Mouse (Mus musculus) yolk sac, embryonic 10.5 days (tissue): ENCODE data around the gene Wnt9a.
A peak's percentile ranks its signal among the peaks of the same experiment; 100 is the strongest.
"Not testable (repeated sequence)": the region's sequence is repeated elsewhere in the genome, so short reads cannot be mapped to it uniquely, and the experiment has no call there.

Source experiments
- DNase-seq: peaks from one replicate; pipeline ENCODE4 v3.0.0-alpha.2; 2017; ENCODE audit warnings: low spot score

The Wnt9a gene

DNA sequence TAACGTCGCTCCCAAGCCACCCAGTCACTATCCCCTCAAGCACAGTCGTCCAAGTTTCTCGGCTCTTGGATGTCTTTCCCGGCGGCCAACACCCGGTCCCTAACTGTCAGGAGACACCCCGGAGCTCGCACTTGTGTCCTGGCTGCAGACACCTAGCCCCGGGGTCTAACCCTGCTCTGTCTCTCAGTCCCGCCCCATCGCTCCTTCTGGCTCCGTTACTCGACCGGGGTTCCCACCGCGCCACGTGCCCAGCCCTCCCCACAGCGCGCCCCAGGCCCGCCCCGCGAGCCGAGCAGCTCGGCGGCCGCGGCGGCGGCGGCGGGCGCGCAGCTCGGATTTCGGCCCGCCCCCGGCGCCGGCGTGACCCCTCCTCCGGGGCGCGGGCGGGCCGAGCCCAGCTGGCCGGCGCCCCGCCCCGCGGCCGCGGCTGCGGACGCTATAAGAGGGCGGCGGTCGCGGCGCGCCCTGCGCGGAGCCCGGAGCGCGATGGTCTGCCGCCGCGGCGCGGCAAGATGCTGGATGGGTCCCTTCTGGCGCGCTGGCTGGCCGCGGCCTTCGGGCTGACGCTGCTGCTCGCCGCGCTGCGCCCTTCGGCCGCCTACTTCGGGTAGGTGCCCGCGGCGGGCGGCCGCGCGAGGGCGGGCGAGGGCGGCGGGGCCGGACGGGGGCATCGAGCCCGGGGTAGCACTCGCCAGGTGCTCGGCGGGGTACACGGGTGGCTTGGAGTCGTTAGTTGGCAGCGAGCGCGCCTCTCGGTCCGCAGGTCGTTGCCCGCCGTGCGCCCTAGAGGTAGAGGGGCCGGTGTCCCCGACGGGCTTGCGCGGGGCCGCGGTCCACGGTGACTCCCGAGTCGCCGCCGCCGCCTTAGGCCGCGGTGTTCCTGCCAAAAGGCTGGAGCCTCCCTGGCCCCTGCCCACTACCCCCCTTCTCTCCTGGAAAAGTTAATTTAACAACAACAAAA lies at the start of gene Wnt9a:
Gene Wnt9a, plus strand, starts transcription at position 468 of the 961 bp plus-strand sequence.
- peak; percentile 50 for DNase-seq

GRCm38 (mm10) chr11:59259647-59260046 lies 47.1 kb upstream of the Wnt9a start:
- no peak for DNase-seq

GRCm38 (mm10) chr11:59260706-59261493 lies 45.8 kb upstream of the Wnt9a start:
- DNase-seq = peak; percentile 18

DNA sequence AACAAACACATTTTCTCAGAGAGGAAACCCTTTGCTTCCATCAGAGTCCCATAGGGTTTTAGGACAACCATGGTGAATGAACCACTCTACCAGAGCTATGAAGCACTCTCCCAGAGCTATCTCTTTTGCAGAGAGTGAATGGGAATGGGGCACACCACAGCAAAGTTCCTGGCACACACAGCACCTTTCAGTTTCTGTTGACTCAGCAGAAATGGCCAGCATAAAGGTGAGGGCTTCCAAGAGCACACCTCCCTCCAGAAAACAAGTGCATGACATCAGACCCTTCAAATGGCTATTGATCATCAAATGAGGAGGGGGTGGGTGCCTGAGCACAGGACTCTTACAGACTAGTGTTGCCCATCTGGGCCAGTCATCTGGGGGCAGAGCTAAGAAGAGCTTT lies 44.4 kb upstream of the Wnt9a start:
- DNase-seq = no peak

GRCm38 (mm10) chr11:59263870-59264563 lies 42.7 kb upstream of the Wnt9a start:
- peak; percentile 21 for DNase-seq

DNA sequence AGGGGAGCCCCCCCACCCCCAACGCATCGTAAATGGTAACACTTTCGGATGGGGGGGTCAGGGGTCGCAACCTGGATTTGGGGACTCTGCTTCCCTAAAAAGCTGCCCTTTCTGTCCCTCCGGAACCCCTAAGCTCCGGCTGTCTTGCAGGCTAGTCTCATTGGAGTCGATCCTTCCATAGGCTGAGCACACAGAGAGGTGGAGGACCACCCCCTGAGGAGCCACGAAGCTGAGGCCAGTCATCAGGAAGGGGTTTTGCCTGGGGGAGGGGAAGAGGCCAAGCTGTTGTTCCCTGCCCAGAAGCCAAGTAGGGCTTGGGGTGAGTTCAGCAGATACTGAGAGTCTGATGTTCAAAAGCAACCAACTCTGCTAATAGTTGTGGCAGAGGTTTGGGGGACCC lies 42.1 kb upstream of the Wnt9a start:
- no peak for DNase-seq

- DNase-seq = no peak
Observed at GRCm38 (mm10) chr11:59265154-59265813, 41.4 kb upstream of the Wnt9a start.

DNA sequence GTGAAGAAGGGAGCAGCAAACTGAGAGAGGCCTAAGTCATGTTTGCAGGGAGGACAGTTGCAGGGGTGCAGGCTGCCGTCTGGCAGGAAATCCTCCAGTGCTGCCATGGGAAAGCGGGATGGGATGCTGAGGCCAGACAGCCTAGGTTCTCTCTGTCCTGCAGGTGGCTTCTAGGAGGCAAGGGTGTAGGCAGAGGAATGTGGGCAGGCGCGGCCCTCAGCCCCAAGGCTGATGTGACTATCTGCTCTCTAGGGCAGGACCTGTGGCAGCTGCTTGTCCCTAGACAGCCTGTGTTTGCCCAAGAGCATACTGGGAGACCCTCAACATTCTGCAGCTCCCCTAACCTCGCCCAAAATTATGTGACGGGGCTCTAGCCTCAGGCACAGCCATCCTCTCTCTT lies 40.0 kb upstream of the Wnt9a start:
- no peak for DNase-seq

GRCm38 (mm10) chr11:59274184-59274583 lies 32.5 kb upstream of the Wnt9a start:
- no peak for DNase-seq

GRCm38 (mm10) chr11:59276877-59277276 lies 29.9 kb upstream of the Wnt9a start:
- DNase-seq = peak; percentile 56

DNA sequence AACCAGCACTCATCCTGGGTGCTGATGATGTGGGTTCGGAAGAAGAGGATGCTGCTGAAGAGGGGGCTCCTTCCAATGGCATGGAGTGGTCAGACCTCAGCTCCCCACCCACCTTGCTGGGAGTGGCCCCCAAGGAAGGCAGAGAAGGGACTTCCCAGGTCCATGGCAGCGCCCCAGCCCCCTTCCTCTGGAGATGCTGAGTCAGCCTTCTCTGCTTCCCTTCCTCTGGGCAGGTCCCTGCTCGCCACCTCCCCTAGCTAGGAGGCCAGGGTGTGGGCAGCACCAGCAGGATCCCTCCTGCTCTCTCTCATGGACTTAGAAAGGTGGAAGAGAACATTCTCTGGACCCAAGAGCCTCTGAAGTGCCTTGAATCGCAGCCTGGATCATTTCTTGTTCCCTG lies 28.7 kb upstream of the Wnt9a start:
- no peak for DNase-seq

DNA sequence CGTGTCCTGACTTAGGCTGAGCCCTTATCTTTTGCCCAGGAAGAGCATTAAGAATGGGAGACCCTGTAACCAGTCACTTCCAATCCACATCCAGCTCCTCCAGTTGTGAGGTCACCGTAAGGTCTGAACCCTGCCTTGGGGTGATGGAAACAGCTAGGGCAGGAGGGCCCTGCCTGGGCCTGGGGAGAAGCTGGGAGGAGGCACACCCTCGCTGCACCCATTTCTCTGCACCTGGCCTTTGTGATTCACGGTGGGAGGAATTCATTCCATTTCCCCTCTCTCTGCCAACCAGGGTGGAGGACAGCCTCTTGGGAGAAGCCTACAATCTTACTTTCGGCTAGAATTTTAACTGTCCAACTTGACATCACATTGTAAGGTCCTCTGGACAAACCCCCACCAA lies 24.6 kb upstream of the Wnt9a start:
- DNase-seq = no peak

DNA sequence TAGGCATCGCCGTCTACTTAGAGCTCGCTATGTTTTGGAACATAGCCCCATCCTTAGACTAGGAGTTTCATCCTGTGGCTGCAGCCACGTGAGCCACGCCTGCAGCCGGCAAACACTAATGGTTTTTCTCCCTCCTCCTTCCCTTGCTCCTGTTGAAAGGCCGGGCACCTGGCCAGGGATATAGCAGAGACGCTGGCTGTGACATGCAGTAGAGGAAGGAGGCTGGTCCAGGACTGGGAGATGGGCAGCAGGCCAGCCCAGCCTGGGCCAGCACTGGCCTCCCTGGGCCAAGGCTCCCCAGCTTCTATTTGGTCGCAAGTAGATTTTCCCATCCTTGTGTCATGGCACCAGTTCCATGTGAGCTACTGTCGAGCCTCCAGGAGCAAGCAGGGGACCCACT lies 23.8 kb upstream of the Wnt9a start:
- no peak for DNase-seq

DNA sequence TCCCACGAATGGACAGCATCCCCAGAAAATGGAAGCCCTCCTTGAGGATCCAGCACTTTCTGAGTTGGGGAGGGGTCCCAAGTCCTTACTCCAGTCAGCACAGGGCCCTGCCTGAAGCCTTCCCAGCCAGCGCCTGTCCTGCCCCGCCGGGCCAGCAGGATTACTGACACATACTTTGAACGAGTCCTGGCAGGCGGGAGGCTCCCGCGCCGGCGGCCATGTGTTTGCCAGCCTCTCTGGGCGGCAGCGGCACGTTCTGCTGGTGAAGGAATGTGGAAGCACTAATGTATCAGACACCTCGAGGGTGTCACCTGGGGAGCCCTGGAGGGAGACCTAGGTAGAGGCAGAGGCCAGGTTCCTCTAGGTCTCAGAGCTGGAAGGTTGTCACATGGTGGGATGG lies 22.6 kb upstream of the Wnt9a start:
- DNase-seq = no peak

DNA sequence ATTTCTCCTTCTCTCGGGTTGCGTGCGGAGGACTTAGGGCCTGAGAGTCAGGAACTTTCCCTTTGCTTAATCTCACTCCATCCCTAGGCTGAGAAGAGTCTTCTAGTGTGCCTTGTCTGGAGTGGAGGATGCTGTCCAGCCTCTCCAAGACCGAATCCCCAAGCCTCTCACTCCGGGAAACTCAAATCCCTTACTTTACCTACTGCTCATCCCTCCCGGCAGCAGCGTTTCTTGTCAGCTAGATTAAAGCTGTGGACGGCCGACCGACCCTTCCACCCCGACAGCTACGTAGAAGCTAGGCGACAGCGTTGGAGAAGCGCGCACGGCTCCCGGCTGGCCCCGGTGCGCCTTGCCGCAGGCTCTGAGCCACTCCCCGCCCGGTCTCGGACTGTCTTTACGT lies 17.0 kb upstream of the Wnt9a start:
- DNase-seq = no peak

DNA sequence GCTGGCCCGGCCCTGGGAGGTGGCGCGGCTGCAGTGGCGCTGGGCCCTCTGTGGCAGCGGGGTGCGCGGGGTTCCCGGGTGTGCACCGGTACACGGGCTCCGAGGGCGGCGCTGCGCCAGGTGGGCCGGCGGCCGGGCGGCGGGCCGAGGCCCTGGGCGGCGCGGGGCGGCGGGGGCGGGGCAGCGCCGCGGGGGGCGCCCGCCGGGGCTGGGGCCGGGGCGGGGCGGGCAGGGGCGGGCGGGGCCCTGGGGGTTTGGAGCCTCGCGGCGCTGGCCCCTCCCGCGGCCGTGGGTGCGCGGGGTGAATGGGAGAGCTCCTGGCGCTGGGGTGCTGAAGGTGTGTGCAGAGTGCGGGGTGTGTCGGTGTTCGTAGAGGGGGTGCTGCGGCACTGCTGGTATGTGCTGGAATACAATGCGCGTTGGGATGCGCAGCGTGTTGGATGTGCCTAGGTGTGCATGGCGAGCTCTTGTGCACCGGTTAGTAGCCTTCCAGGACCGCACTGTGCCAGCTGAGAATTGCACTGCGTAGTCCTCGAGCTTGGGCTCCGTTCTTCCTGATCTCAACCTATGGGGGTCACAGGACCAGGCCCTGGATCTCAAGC lies 15.9 kb upstream of the Wnt9a start, which contains the start of gene Wnt3a:
Gene Wnt3a, minus strand, starts transcription at position 51 of the 602 bp plus-strand sequence.
- DNase-seq = no peak

DNA sequence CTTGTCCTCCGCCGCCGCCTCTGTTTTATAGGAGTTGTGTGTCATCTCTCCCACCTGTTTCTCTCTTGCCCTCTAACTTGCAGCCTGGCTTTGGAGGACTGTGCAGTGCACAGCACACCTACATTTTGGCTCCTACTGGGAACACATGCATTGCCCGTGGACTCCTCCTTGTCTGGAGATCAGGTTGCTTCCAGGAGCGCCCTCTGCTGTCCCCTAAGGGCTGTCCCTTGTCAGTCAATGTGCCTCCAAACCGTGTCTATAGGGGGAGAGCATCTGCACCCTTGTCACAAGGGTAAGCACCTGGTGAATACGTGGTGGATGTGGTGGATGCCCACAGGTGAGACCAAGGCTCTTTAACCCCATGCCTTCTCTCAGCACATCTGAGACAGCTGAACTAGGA lies 13.1 kb upstream of the Wnt9a start:
- DNase-seq = no peak

DNA sequence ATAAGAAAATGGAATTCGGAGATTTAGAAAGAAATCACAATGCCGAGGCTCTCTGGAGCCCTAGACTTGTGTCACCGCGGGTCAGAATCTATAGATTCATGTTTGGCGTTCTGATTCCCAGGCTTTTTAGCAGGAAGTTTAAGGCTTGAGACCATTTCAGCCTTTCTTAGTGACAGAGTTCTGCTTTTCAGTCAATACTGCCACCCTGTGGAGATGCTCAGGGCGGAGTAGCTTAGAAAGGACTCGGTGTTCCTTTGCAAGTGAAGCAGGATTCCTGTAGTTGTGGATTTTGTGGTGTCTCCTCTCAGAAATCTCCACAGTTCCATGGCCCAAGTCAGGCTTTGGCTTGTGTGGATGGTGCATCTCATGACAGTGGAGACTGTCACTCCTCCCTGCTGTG lies 8.8 kb upstream of the Wnt9a start:
- DNase-seq = no peak

DNA sequence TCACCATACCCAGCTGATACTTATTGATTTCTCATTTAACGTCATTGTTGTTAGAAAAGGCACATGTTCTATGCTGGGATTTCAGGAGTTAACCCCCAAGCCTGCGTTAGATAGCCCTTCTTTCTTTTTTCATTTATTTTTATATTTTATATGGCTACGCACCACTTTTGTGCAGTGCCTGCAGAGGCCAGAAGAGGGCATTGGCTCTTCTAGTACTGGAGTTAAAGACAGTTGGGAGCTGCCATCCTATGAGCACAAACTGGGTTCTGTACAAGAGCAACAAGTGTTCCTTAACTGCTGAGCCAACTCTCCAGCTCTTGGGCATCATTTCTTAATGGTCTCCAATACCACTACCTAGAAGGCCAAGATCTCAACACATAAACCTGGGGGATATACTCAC lies 6.5 kb upstream of the Wnt9a start:
- no peak for DNase-seq

DNA sequence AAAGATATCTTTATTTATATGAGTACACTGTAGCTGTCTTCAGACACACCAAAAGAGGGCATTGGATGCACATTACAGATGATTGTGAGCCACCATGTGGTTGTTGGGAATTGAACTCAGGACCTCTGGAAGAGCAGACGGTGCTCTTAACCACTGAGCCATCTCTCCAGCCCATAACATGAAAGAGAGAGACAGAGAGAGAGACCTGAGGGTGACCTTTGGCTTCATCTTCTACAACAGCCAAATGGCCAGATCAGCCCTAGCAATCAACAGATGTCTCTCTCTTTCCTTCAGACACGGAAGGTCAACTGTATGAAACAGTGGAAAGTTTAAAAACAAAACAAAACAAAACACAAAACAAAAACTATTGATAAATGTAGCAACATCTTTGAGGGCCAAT lies 5.7 kb upstream of the Wnt9a start:
- DNase-seq = not testable (repeated sequence)
